Mouse (Mus musculus) subcutaneous adipose tissue, adult 2 months (tissue): ENCODE data around the gene Ndufa10. TPM values are rescaled to one million over a fixed set of nuclear protein-coding genes. Genes with fewer than 3 reads are reported as not detected.

Source experiments
- polyA plus RNA-seq: library from polyadenylated mRNA; depleted of rRNA; stranded (reverse); fragments of >200 nt; gene quantifications from 2 replicates; pipeline ENCODE4 v1.2.3, GENCODE M21; 2012; ENCODE audit warnings: low replicate concordance; rRNA removed

Ndufa10 gene
- polyA plus RNA-seq, result 163 and 250 TPM in 2 replicates

GRCm38 (mm10) chr1:92473165-92474041 lies at the start of gene Ndufa10:
Gene Ndufa10 (minus strand): TSS chr1:92473860.

GRCm38 (mm10) chr1:92518561-92518960 lies 44.9 kb upstream of the Ndufa10 start, which contains the start of gene Olfr1414:
Gene Olfr1414 (minus strand): TSS chr1:92518661.

GRCm38 (mm10) chr1:92496001-92496400 lies 22.3 kb upstream of the Ndufa10 start, which contains the start of gene Olfr1415:
Gene Olfr1415 (minus strand): TSS chr1:92496101.

GRCm38 (mm10) chr1:92485013-92485412 lies 11.4 kb upstream of the Ndufa10 start, which contains the start of gene Olfr1416:
Gene Olfr1416 (minus strand): TSS chr1:92485113.

Other genes with a start within 250 kb of the Ndufa10 start
- not detected in 2 replicates for gene Olfr1416, start 11.3 kb upstream of the Ndufa10 start, polyA plus RNA-seq
- not detected in 2 replicates for gene Olfr1415, start 22.2 kb upstream of the Ndufa10 start, polyA plus RNA-seq
- not detected in 2 replicates for gene Olfr1414, start 44.8 kb upstream of the Ndufa10 start, polyA plus RNA-seq
- not detected in 2 replicates for gene Olfr1413, start 97.5 kb upstream of the Ndufa10 start, polyA plus RNA-seq
- not detected in 2 replicates for gene Olfr1412, start 111.9 kb upstream of the Ndufa10 start, polyA plus RNA-seq
- not detected in 2 replicates for gene Olfr1411, start 120.6 kb upstream of the Ndufa10 start, polyA plus RNA-seq
- gene Olfr1410, start 131.9 kb upstream of the Ndufa10 start, polyA plus RNA-seq, result not detected in 2 replicates
- gene Olfr12, start 143.9 kb upstream of the Ndufa10 start, polyA plus RNA-seq, result not detected in 2 replicates
- 136 and 172 TPM in 2 replicates for gene Cops9, start 168.1 kb upstream of the Ndufa10 start, polyA plus RNA-seq
- 0.73 and 0.96 TPM in 2 replicates for gene Otos, start 175.0 kb upstream of the Ndufa10 start, polyA plus RNA-seq